Mouse (Mus musculus) midbrain, embryonic 12.5 days (tissue): Measurements from ENCODE around the gene Naa40. TPM values are rescaled to one million over a fixed set of nuclear protein-coding genes. Genes with fewer than 3 reads are reported as not detected.
A peak's percentile ranks its signal among the peaks of the same experiment; 100 is the strongest.

Source experiments
- ATAC-seq: fragments of 200-750 bp; cut with Nextera tagmentation; 2 replicates; pipeline ENCODE4 v1.8.0; 2017; ENCODE audit warnings: low read depth, moderate TSS enrichment, moderate library complexity; ENCODE audit not compliant: low FRiP score
- H3K27ac ChIP-seq: fragments of 300-500 bp; sonication (generic); replicated peaks from 2 replicates; pipeline ENCODE4 v1.5.1; 2016; ENCODE audit warnings: mild to moderate bottlenecking
- H3K27me3 ChIP-seq: fragments of 300-500 bp; sonication (generic); 2 replicates; pipeline ENCODE4 v1.6.1; 2016; ENCODE audit warnings: mild to moderate bottlenecking
- H3K36me3 ChIP-seq: fragments of 300-500 bp; sonication (generic); 2 replicates; pipeline ENCODE4 v1.6.1; 2016
- H3K4me1 ChIP-seq: fragments of 300-500 bp; sonication (generic); 2 replicates; pipeline ENCODE4 v1.6.1; 2016
- H3K4me2 ChIP-seq: fragments of 300-500 bp; sonication (generic); replicated peaks from 2 replicates; pipeline ENCODE4 v1.6.1; 2016; ENCODE audit warnings: mild to moderate bottlenecking, moderate library complexity
- H3K4me3 ChIP-seq: fragments of 300-500 bp; sonication (generic); 2 replicates; pipeline ENCODE4 v1.5.1; 2016; ENCODE audit warnings: mild to moderate bottlenecking
- H3K9ac ChIP-seq: fragments of 300-500 bp; sonication (generic); replicated peaks from 2 replicates; pipeline ENCODE4 v1.6.1; 2016; ENCODE audit warnings: mild to moderate bottlenecking, moderate library complexity
- H3K9me3 ChIP-seq: fragments of 300-500 bp; sonication (generic); 2 replicates; pipeline ENCODE4 v1.6.1; 2016; ENCODE audit warnings: mild to moderate bottlenecking
- WGBS: fragments of 180-500 bp; shearing (Covaris S2); methylation state at CpG from one replicate; pipeline ENCODE4 v1.1.7; 2016; 5-methylcytosine and 5-hydroxymethylcytosine counted together
- polyA plus RNA-seq: library from polyadenylated mRNA; unstranded; fragments of >200 nt; fragmentation: Nextera tagmentation; extraction: Ambion mirVana; gene quantifications from 2 replicates; pipeline ENCODE4 v1.2.1, GENCODE M21; 2016

The Naa40 gene
- polyA plus RNA-seq, 1 experiment from 2014 or later: 91.0 TPM

DNA sequence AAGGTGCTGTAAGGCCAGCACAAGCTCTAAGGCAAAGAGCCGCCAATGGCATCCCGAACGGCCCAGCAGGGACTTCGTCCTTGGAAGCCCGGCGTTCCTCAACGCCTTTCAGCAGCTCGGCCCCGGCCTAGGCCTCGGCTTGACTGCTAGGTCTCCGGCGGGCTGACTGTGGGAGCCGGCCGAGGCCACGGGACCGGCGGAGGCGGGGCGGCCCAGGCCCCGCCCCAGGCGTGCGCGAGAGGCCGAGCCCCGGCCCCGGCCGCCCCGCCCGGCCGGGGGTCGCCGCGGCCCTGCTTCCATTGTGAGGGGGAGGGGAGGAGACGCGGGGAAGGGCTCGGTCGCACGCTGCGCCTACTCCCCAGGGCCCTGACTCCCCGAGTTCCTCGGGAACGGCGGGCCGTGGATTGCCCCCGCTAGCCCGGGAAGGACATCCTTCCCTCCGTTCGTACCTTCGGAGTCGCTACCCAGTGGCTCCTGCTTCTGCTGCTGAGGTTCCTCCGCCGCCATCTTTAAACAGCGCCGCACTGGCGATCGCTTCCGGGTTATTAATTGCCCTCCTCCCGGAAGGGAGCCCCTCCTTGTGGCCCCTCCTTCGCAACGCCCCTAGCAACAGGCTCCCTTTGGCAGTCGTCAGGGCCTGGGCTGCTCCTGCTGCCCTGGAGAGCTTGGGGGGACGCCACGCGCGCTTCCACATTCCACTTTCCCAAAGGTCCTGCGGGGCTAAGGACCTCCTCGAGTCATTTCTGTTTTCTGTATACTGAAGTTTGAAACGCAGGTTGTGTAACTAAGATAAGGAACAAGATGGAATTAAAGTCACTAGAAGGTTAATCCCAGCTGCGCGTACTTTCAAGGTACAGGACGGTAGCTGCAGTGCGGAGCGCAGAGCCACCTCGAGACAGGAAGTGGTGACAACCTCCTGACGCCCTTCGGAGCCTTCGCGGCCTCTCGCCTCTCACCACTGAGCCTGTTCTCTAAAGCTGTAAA is 34.9 kb downstream of the Naa40 start, which contains the start of gene Otub1:
Gene Otub1, minus strand, starts transcription at position 564 of the 984 bp plus-strand sequence.
- no peaks in the 10 kb centered on the region for H3K27me3 ChIP-seq
- WGBS: under 1% methylated on average over 76 of the region's 79 CpGs

DNA sequence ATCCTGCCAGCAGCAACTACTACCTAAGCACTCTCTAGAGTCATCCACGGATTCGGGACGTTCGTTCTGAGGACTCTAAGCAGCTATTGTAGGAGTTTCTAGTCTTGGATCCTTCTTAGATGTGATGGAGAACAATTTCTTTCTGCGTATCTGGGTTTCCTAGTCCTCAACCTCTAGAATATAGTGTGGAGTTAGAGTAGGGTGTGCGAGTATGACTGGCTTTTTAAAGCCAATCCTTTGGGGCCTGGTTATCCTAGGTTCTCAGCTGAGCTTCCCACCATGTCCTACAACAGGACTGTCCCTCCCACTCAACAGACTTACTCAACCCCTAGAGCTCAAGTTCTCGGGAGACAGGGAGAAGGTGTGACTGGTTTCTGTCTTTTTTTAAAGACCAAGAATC is 35.7 kb downstream of the Naa40 start:
- Histone ChIP-seq H3K4me2 (peak overlapping the region; percentile 79), H3K9ac (peak overlapping the region; percentile 85), H3K4me3 (peak overlapping the region; percentile 84), H3K4me1 (peaks cover 32% of the 10 kb centered on the region), H3K27ac (peak overlapping the region; percentile 98), H3K36me3 (peaks cover 38% of the 10 kb centered on the region), H3K27me3 (no peaks in the 10 kb centered on the region), H3K9me3 (no peaks in the 10 kb centered on the region)
- ATAC-seq: no peak
- 30% methylated on average over 7 of the region's 7 CpGs for WGBS

More for the DNA sequence above, 34.9 kb downstream of the Naa40 start, which contains the start of gene Otub1:
- Histone ChIP-seq H3K9me3 (no peaks in the 10 kb centered on the region), H3K4me2 (peak within 1 kb of the TSS; percentile 79), H3K4me3 (peak within 1 kb of the TSS; percentile 84), H3K4me1 (peaks cover 32% of the 10 kb centered on the region), H3K36me3 (peaks cover 31% of the 10 kb centered on the region), H3K9ac (peak within 1 kb of the TSS; percentile 85), H3K27ac (peak within 1 kb of the TSS; percentile 98)
- peak; percentile 98 for ATAC-seq

DNA sequence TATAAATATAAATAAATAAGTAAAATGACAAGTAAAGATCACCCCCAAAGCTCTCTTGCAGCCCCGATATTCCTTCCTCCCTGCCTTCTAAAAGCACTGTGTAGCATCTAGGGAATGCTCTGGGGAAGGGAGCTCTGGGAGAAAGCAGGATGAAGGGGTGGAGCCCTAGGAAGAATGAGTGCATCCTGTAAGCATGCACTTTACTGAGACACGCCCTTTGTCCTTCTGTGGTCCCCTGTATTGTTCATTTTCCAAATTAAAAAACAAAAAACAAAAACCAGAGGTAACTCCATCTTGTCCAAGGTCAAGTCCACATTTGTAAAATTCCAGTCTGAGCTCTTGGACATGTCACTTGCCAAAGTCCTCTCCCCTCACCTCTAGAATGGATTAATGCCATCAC is 36.1 kb downstream of the Naa40 start:
- Histone ChIP-seq H3K9ac (peak overlapping the region; percentile 85), H3K27me3 (no peaks in the 10 kb centered on the region), H3K4me1 (peaks cover 32% of the 10 kb centered on the region), H3K9me3 (no peaks in the 10 kb centered on the region), H3K27ac (0 out of 2 replicates have a peak overlapping the region, but pooled peaks have one; percentile 98), H3K4me2 (peak overlapping the region; percentile 79), H3K4me3 (peak overlapping the region; percentile 84), H3K36me3 (peaks cover 42% of the 10 kb centered on the region)
- no peak for ATAC-seq
- WGBS: 73% methylated on average over 2 of the region's 2 CpGs

DNA sequence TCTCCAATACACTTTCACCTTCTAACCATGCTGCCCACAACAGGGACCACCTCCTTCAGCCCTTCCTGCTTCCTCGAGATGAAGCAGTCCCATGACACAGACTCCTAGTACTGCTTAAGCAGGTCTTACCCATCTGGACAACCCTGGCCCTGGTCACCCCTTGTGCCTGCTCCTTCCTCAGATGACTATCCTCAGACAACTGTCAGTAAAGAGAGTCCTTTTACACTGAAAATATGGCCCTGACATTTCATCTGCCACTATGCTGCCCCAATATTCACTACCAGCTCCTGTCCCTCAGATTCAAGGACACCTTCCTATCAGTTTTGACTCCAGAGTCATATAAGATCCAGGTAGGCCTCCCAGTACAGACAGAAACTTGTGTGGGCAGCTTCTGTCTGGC is 40.6 kb downstream of the Naa40 start:
- Histone ChIP-seq H3K27me3 (peaks cover 16% of the 10 kb centered on the region; the same call in 1 of the 2 replicates), H3K9ac (no peak overlapping the region), H3K4me2 (no peak overlapping the region), H3K4me3 (no peak overlapping the region), H3K4me1 (peaks cover 46% of the 10 kb centered on the region), H3K36me3 (peaks cover 68% of the 10 kb centered on the region), H3K27ac (no peak overlapping the region), H3K9me3 (no peaks in the 10 kb centered on the region)
- 73% methylated on average over 1 of the region's 1 CpGs for WGBS
- ATAC-seq: no peak

DNA sequence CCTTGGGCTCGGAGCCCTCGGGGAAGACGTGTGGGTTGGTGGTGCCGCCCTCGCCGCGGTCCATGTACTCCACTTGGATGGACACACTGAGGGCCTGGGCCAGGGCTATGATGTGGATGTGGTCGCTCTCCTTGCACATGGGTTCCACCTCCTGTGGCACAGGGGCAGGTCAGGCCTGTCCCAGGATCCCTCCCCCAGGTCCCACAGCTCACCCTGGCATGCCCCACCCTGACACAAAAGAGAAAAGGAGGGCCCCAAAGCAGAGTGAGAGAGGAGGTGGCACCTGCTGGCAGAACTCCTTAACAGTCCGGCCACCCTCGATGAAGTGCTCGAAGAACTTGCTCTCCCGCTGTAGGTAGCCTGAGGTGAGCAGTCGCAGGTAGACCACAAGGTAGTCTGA is 41.9 kb downstream of the Naa40 start:
- Histone ChIP-seq H3K27me3 (peaks cover 23% of the 10 kb centered on the region), H3K4me2 (no peak overlapping the region), H3K27ac (no peak overlapping the region), H3K36me3 (peaks cover 65% of the 10 kb centered on the region), H3K4me1 (peaks cover 34% of the 10 kb centered on the region), H3K4me3 (no peak overlapping the region), H3K9me3 (no peaks in the 10 kb centered on the region), H3K9ac (no peak overlapping the region)
- WGBS: 95% methylated on average over 13 of the region's 13 CpGs
- ATAC-seq: no peak

- 89% methylated on average over 9 of the region's 9 CpGs for WGBS
- Histone ChIP-seq H3K27ac (no peak overlapping the region), H3K9me3 (no peaks in the 10 kb centered on the region), H3K4me2 (no peak overlapping the region), H3K4me1 (peaks cover 32% of the 10 kb centered on the region), H3K4me3 (no peak overlapping the region), H3K9ac (no peak overlapping the region), H3K36me3 (peaks cover 48% of the 10 kb centered on the region), H3K27me3 (peaks cover 39% of the 10 kb centered on the region)
- peak; percentile 36 for ATAC-seq
Measured at GRCm38 (mm10) chr19:7197445-7197844, 43.5 kb downstream of the Naa40 start.

- Histone ChIP-seq H3K9me3 (no peaks in the 10 kb centered on the region), H3K27ac (no peak overlapping the region), H3K4me1 (peaks cover 38% of the 10 kb centered on the region), H3K36me3 (peaks cover 45% of the 10 kb centered on the region), H3K4me3 (no peak overlapping the region), H3K27me3 (peaks cover 43% of the 10 kb centered on the region), H3K9ac (no peak overlapping the region), H3K4me2 (no peak overlapping the region)
- peak; percentile 57 for ATAC-seq
- WGBS: 10% methylated on average over 17 of the region's 17 CpGs
Measured at GRCm38 (mm10) chr19:7196741-7197270, 44.2 kb downstream of the Naa40 start.

DNA sequence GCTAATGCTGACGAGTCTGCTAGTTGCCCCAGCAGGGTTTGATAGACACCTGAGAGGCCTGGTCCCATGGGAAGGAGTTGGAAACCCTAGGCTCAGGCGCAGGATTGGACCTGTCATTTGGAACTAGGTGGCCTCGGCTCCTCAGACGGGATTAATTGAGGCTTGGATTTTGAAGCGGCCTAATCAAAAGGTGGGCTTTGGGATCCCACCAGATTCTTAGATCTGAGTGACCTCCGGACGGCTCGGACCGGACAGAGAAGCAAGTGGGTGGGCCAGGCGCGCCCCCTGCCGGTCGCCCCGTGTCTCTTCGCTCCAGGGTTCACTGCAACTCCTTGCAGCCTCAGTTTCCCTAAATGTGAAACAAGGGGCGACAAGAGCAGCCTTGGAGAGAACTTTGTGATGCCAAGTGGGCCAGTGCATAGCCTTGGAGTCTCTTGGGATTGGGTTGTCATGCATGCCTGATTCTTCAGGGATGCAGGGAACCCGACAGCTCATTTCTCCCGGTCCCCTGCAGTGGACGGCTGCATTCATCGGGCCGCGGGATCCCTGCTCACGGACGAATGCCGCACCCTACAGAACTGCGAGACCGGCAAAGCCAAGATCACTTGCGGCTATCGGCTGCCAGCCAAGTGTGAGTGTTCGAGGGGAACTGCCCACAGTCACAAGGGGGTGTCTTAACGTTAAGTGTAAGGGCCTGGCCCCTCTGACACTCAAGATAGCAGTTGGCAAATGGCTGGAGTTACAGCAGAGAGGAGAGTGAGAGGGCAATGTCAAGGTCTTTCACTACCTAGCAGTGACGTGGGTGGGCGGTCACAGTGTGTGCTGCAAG is 44.9 kb downstream of the Naa40 start:
- Histone ChIP-seq H3K9ac (no peak overlapping the region), H3K4me2 (no peak overlapping the region), H3K27me3 (peaks cover 50% of the 10 kb centered on the region), H3K27ac (no peak overlapping the region), H3K4me1 (peaks cover 45% of the 10 kb centered on the region), H3K4me3 (no peak overlapping the region), H3K36me3 (peaks cover 38% of the 10 kb centered on the region), H3K9me3 (no peaks in the 10 kb centered on the region)
- 15% methylated on average over 33 of the region's 33 CpGs for WGBS
- ATAC-seq: peak; percentile 47; the same call in 1 of the 2 replicates

DNA sequence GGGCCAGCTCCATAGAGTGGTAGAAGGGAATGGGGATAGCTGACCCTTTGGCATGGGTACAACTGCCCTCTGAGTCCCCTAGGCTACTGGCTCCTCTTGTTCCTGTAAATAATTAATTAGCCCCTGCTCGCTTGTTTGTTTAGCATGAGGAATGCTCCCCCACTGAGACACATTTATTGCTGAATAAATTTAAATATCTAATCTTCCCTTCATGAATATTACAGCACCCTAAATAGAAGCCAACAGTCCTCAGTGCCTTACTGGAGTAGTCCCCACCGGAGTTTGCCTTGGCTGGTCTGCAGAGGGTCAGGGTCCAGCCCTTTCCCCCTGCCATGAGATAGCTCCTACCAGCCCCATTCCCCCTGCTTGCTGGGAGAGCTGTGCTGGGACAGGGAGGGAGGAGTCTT is 48.4 kb downstream of the Naa40 start:
- Histone ChIP-seq H3K27me3 (peaks cover 67% of the 10 kb centered on the region), H3K9me3 (no peaks in the 10 kb centered on the region), H3K9ac (no peak overlapping the region), H3K36me3 (peaks cover 3% of the 10 kb centered on the region), H3K27ac (no peak overlapping the region), H3K4me1 (peaks cover 53% of the 10 kb centered on the region), H3K4me3 (no peak overlapping the region), H3K4me2 (no peak overlapping the region)
- no peak for ATAC-seq
- 54% methylated on average over 2 of the region's 2 CpGs for WGBS

GRCm38 (mm10) chr19:7191639-7192038 is 49.3 kb downstream of the Naa40 start:
- H3K9ac ChIP-seq: no peak overlapping the region
- no peak for ATAC-seq
- no peak overlapping the region for H3K4me3 ChIP-seq
- peaks cover 45% of the 10 kb centered on the region for H3K4me1 ChIP-seq
- peaks cover 73% of the 10 kb centered on the region for H3K27me3 ChIP-seq
- H3K4me2 ChIP-seq: no peak overlapping the region
- WGBS: 44% methylated on average over 6 of the region's 6 CpGs
- H3K9me3 ChIP-seq: no peaks in the 10 kb centered on the region
- no peaks in the 10 kb centered on the region for H3K36me3 ChIP-seq
- H3K27ac ChIP-seq: no peak overlapping the region

- Histone ChIP-seq H3K27ac (no peak overlapping the region), H3K9me3 (no peaks in the 10 kb centered on the region), H3K27me3 (peaks cover 75% of the 10 kb centered on the region), H3K9ac (no peak overlapping the region), H3K4me3 (no peak overlapping the region), H3K36me3 (no peaks in the 10 kb centered on the region), H3K4me1 (peaks cover 45% of the 10 kb centered on the region), H3K4me2 (no peak overlapping the region)
- ATAC-seq: no peak
- WGBS: 55% methylated on average over 5 of the region's 5 CpGs
Measured at GRCm38 (mm10) chr19:7190986-7191385, 50.0 kb downstream of the Naa40 start.
